Mouse (Mus musculus): Measurements from ENCODE around the gene Cul4a. TPM values are rescaled to one million over a fixed set of nuclear protein-coding genes. Genes with fewer than 3 reads are reported as not detected.
A peak's percentile ranks its signal among the peaks of the same experiment; 100 is the strongest.

Cul4a gene
- polyA plus RNA-seq, 1 experiment from 2014 or later: 74.6 TPM

- H3K4me1 ChIP-seq (replicated peaks; ENCODE audit: control insufficient read depth, insufficient read depth, low read length): no peaks in the 10 kb centered on the region
- H3K36me3 ChIP-seq (replicated peaks; ENCODE audit: control insufficient read depth, insufficient read depth): peaks cover 22% of the 10 kb centered on the region
- H3K27ac ChIP-seq: no peak overlapping the region
- 50% methylated on average over 2 of the region's 2 CpGs for WGBS
- H3K9me3 ChIP-seq (ENCODE audit: control insufficient read depth, low read length): no peaks in the 10 kb centered on the region
- H3K27me3 ChIP-seq (ENCODE audit: control insufficient read depth, insufficient read depth, low read length): no peaks in the 10 kb centered on the region
- H3K4me3 ChIP-seq (replicated peaks; ENCODE audit: low read length): no peak overlapping the region
- DNase-seq (ENCODE audit: low spot score) (no peak), ATAC-seq (ENCODE audit: low FRiP score) (no peak)
- no peak overlapping the region for H3K9ac ChIP-seq
- no peak overlapping the region for H3K4me2 ChIP-seq (replicated peaks)
Measured at GRCm38 (mm10) chr8:13181691-13181976, 76.2 kb downstream of the Cul4a start.

GRCm38 (mm10) chr8:13186819-13187218, 81.4 kb downstream of the Cul4a start:
- no peak for ATAC-seq (ENCODE audit: low FRiP score)
- H3K36me3 ChIP-seq (replicated peaks; ENCODE audit: control insufficient read depth, insufficient read depth): 0 out of 2 replicates have a peak, but pooled peaks cover 3% of the 10 kb centered on the region
- no peaks in the 10 kb centered on the region for H3K4me1 ChIP-seq (replicated peaks; ENCODE audit: control insufficient read depth, insufficient read depth, low read length)
- no peak overlapping the region for H3K4me3 ChIP-seq (replicated peaks; ENCODE audit: low read length)
- H3K9ac ChIP-seq: no peak overlapping the region
- H3K9me3 ChIP-seq (ENCODE audit: control insufficient read depth, low read length): no peaks in the 10 kb centered on the region
- no peak overlapping the region for H3K4me2 ChIP-seq (replicated peaks)
- WGBS: 82% methylated on average over 8 of the region's 8 CpGs
- no peak overlapping the region for H3K27ac ChIP-seq
- DNase-seq (ENCODE audit: low spot score): no peak
- no peaks in the 10 kb centered on the region for H3K27me3 ChIP-seq (ENCODE audit: control insufficient read depth, insufficient read depth, low read length)

- no peaks in the 10 kb centered on the region for H3K27me3 ChIP-seq (ENCODE audit: control insufficient read depth, insufficient read depth, low read length)
- DNase-seq (ENCODE audit: low spot score) (no peak), ATAC-seq (ENCODE audit: low FRiP score) (no peak)
- no peak overlapping the region for H3K9ac ChIP-seq
- WGBS: 85% methylated on average over 9 of the region's 9 CpGs
- H3K27ac ChIP-seq: no peak overlapping the region
- H3K36me3 ChIP-seq (replicated peaks; ENCODE audit: control insufficient read depth, insufficient read depth): 0 out of 2 replicates have a peak, but pooled peaks cover 3% of the 10 kb centered on the region
- no peaks in the 10 kb centered on the region for H3K4me1 ChIP-seq (replicated peaks; ENCODE audit: control insufficient read depth, insufficient read depth, low read length)
- H3K4me2 ChIP-seq (replicated peaks): no peak overlapping the region
- no peaks in the 10 kb centered on the region for H3K9me3 ChIP-seq (ENCODE audit: control insufficient read depth, low read length)
- H3K4me3 ChIP-seq (replicated peaks; ENCODE audit: low read length): no peak overlapping the region
Measured at GRCm38 (mm10) chr8:13187229-13187628, 81.8 kb downstream of the Cul4a start.

GRCm38 (mm10) chr8:13187638-13188037, 82.2 kb downstream of the Cul4a start:
- Histone ChIP-seq H3K9me3 (ENCODE audit: control insufficient read depth, low read length) (no peaks in the 10 kb centered on the region), H3K4me1 (replicated peaks; ENCODE audit: control insufficient read depth, insufficient read depth, low read length) (no peaks in the 10 kb centered on the region), H3K4me3 (replicated peaks; ENCODE audit: low read length) (no peak overlapping the region), H3K27me3 (ENCODE audit: control insufficient read depth, insufficient read depth, low read length) (no peaks in the 10 kb centered on the region), H3K9ac (no peak overlapping the region), H3K27ac (no peak overlapping the region), H3K4me2 (replicated peaks) (no peak overlapping the region), H3K36me3 (replicated peaks; ENCODE audit: control insufficient read depth, insufficient read depth) (0 out of 2 replicates have a peak, but pooled peaks cover 3% of the 10 kb centered on the region)
- WGBS: 66% methylated on average over 7 of the region's 7 CpGs
- no peak for DNase-seq (ENCODE audit: low spot score)
- ATAC-seq (ENCODE audit: low FRiP score): no peak

- no peaks in the 10 kb centered on the region for H3K9me3 ChIP-seq (ENCODE audit: control insufficient read depth, low read length)
- no peak overlapping the region for H3K4me3 ChIP-seq (replicated peaks; ENCODE audit: low read length)
- ATAC-seq (ENCODE audit: low FRiP score) (no peak), DNase-seq (ENCODE audit: low spot score) (no peak)
- H3K4me1 ChIP-seq (replicated peaks; ENCODE audit: control insufficient read depth, insufficient read depth, low read length): no peaks in the 10 kb centered on the region
- H3K27ac ChIP-seq: no peak overlapping the region
- H3K27me3 ChIP-seq (ENCODE audit: control insufficient read depth, insufficient read depth, low read length): no peaks in the 10 kb centered on the region
- WGBS: 92% methylated on average over 13 of the region's 13 CpGs
- no peak overlapping the region for H3K4me2 ChIP-seq (replicated peaks)
- 0 out of 2 replicates have a peak, but pooled peaks cover 3% of the 10 kb centered on the region for H3K36me3 ChIP-seq (replicated peaks; ENCODE audit: control insufficient read depth, insufficient read depth)
- H3K9ac ChIP-seq: no peak overlapping the region
Measured at GRCm38 (mm10) chr8:13188052-13188555, 82.7 kb downstream of the Cul4a start.

GRCm38 (mm10) chr8:13188857-13189256, 83.4 kb downstream of the Cul4a start:
- Histone ChIP-seq H3K36me3 (replicated peaks; ENCODE audit: control insufficient read depth, insufficient read depth) (0 out of 2 replicates have a peak, but pooled peaks cover 3% of the 10 kb centered on the region), H3K4me2 (replicated peaks) (no peak overlapping the region), H3K27ac (no peak overlapping the region), H3K4me3 (replicated peaks; ENCODE audit: low read length) (no peak overlapping the region), H3K27me3 (ENCODE audit: control insufficient read depth, insufficient read depth, low read length) (no peaks in the 10 kb centered on the region), H3K4me1 (replicated peaks; ENCODE audit: control insufficient read depth, insufficient read depth, low read length) (no peaks in the 10 kb centered on the region), H3K9me3 (ENCODE audit: control insufficient read depth, low read length) (no peaks in the 10 kb centered on the region), H3K9ac (no peak overlapping the region)
- no peak for DNase-seq (ENCODE audit: low spot score)
- ATAC-seq (ENCODE audit: low FRiP score): no peak
- WGBS: 95% methylated on average over 1 of the region's 1 CpGs

- H3K36me3 ChIP-seq (replicated peaks; ENCODE audit: control insufficient read depth, insufficient read depth): 0 out of 2 replicates have a peak, but pooled peaks cover 3% of the 10 kb centered on the region
- no peaks in the 10 kb centered on the region for H3K9me3 ChIP-seq (ENCODE audit: control insufficient read depth, low read length)
- ATAC-seq (ENCODE audit: low FRiP score) (no peak), DNase-seq (ENCODE audit: low spot score) (no peak)
- no peak overlapping the region for H3K4me2 ChIP-seq (replicated peaks)
- no peaks in the 10 kb centered on the region for H3K4me1 ChIP-seq (replicated peaks; ENCODE audit: control insufficient read depth, insufficient read depth, low read length)
- H3K27me3 ChIP-seq (ENCODE audit: control insufficient read depth, insufficient read depth, low read length): no peaks in the 10 kb centered on the region
- WGBS: 87% methylated on average over 8 of the region's 8 CpGs
- no peak overlapping the region for H3K27ac ChIP-seq
- H3K4me3 ChIP-seq (replicated peaks; ENCODE audit: low read length): no peak overlapping the region
- H3K9ac ChIP-seq: no peak overlapping the region
Measured at GRCm38 (mm10) chr8:13190235-13190634, 84.8 kb downstream of the Cul4a start.

GRCm38 (mm10) chr8:13194818-13195217, 89.4 kb downstream of the Cul4a start:
- no peaks in the 10 kb centered on the region for H3K27me3 ChIP-seq (ENCODE audit: control insufficient read depth, insufficient read depth, low read length)
- H3K36me3 ChIP-seq (replicated peaks; ENCODE audit: control insufficient read depth, insufficient read depth): no peaks in the 10 kb centered on the region
- H3K4me2 ChIP-seq (replicated peaks): no peak overlapping the region
- no peaks in the 10 kb centered on the region; the same call in 1 of the 2 replicates for H3K4me1 ChIP-seq (replicated peaks; ENCODE audit: control insufficient read depth, insufficient read depth, low read length)
- no peak for ATAC-seq (ENCODE audit: low FRiP score)
- H3K9me3 ChIP-seq (ENCODE audit: control insufficient read depth, low read length): no peaks in the 10 kb centered on the region
- no peak overlapping the region for H3K27ac ChIP-seq
- H3K4me3 ChIP-seq (replicated peaks; ENCODE audit: low read length): no peak overlapping the region
- WGBS: 42% methylated on average over 10 of the region's 10 CpGs
- no peak for DNase-seq (ENCODE audit: low spot score)
- H3K9ac ChIP-seq: peak overlapping the region; percentile 34; the same call in 1 of the 2 replicates

GRCm38 (mm10) chr8:13197493-13197892, 92.1 kb downstream of the Cul4a start:
- Histone ChIP-seq H3K9me3 (ENCODE audit: control insufficient read depth, low read length) (no peaks in the 10 kb centered on the region), H3K4me1 (replicated peaks; ENCODE audit: control insufficient read depth, insufficient read depth, low read length) (no peaks in the 10 kb centered on the region; the same call in 1 of the 2 replicates), H3K36me3 (replicated peaks; ENCODE audit: control insufficient read depth, insufficient read depth) (no peaks in the 10 kb centered on the region), H3K9ac (no peak overlapping the region), H3K27me3 (ENCODE audit: control insufficient read depth, insufficient read depth, low read length) (peaks cover 18% of the 10 kb centered on the region), H3K4me2 (replicated peaks) (no peak overlapping the region), H3K27ac (no peak overlapping the region), H3K4me3 (replicated peaks; ENCODE audit: low read length) (no peak overlapping the region)
- DNase-seq (ENCODE audit: low spot score): no peak
- no peak for ATAC-seq (ENCODE audit: low FRiP score)
- 76% methylated on average over 5 of the region's 5 CpGs for WGBS
